In the genomic region with DNA sequence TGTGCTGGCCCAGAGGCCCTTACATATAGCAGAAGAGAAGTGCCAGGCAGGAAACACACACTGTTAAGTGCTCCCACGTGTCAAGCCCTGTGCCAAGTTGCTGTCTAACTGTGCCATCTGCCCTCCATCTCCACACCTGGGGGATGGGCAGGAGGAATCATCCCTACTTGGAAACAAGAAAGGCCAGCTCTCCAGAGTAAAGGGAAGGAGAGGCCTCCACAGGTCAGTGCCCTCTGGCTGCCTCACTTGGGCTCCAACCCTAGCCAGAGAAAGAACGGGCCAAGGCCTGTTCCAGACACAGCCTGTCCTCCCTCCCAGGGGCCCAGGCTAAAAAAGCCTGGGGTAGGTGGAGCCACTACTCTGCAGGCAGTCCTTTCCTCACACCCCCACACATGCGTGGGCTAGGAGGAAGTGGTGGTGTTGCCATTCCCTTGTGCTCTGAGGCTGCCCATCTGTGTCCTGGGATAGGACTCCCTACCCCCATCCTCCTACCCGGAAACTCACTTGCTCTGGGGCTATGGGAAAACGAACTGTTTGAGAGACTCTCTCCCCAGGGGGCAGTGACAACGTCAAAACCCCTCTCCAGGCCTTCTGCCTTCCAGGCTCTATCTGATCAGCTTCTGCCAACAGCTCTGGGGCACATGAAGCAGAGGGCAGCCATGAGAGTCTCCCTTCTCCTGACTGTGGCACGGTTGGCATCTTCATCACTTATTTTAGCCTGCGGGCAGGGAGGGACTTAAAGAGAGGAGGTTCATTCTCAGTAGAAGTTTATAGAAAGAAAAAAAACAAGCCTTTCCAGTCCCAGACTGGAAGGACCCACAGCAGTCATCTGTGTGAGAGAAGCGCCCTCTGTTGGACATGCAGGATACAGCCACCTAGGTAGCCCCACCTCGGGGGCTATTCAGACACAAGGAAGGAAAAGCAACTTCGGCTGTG, we compare ENCODE assay signal across 8 mouse cellular contexts. TPM values are rescaled to one million over a fixed set of nuclear protein-coding genes. Genes with fewer than 3 reads are reported as not detected.
DNase-seq lines count a peak whose midpoint lies in the region; ATAC-seq lines count a peak whose summit lies in the region.

No protein-coding gene starts in this region.

- ATAC-seq in hindbrain, embryonic 12.5 days (ENCODE audit: low FRiP score) = peak; percentile 64

- DNase-seq in NIH3T3 (ENCODE audit: low read depth) = peak; percentile 91
- peak; percentile 89 to 92 for DNase-seq in cerebellum, postnatal 14 days
- DNase-seq in frontal cortex, postnatal 14 days (ENCODE audit: low spot score in 2 of 2) = peak; percentile 63 to 81
- peak; percentile 74 to 88 for DNase-seq in layer of hippocampus, postnatal 14 days (ENCODE audit: low spot score in 2 of 2)
- peak; percentile 92 for DNase-seq in lung, postnatal 10 days
- DNase-seq in ovary, postnatal 36 days (ENCODE audit: low spot score) = peak; percentile 78
- DNase-seq in thymus, postnatal 14 days = peak; percentile 90

- H3K4me2 ChIP-seq in hindbrain, embryonic 12.5 days (replicated peaks) = no peak overlapping the region

- no peaks in the 10 kb centered on the region for H3K27me3 ChIP-seq in hindbrain, embryonic 12.5 days

- no peak overlapping the region for H3K27ac ChIP-seq in hindbrain, embryonic 12.5 days

- H3K4me3 ChIP-seq in hindbrain, embryonic 12.5 days = no peak overlapping the region

- H3K4me1 ChIP-seq in hindbrain, embryonic 12.5 days = peaks cover 16% of the 10 kb centered on the region

- no peaks in the 10 kb centered on the region for H3K36me3 ChIP-seq in hindbrain, embryonic 12.5 days

- peak overlapping the region; percentile 13; the same call in 1 of the 2 replicates for H3K9ac ChIP-seq in hindbrain, embryonic 12.5 days

- WGBS in hindbrain, embryonic 12.5 days = 22% methylated on average over 11 of the region's 11 CpGs

- H3K9me3 ChIP-seq in hindbrain, embryonic 12.5 days (replicated peaks) = no peaks in the 10 kb centered on the region

RNA-seq across cellular contexts. Expression of gene Ppcdc, which starts 6.6 kb away (rescaled TPM):
- 20.0 and 24.6 TPM in 2 replicates for polyA plus RNA-seq in hindbrain, embryonic 12.5 days (2016; fragmentation: Nextera tagmentation; extraction: Ambion mirVana)
- total RNA-seq in layer of hippocampus, postnatal 14 days (2021) = 10 to 100 TPM; 14.3 to 15.6 TPM

RNA-seq across cellular contexts. Expression of gene Scamp5, which starts 34.5 kb away (rescaled TPM):
- 47.5 and 49.9 TPM in 2 replicates for polyA plus RNA-seq in hindbrain, embryonic 12.5 days (2016; fragmentation: Nextera tagmentation; extraction: Ambion mirVana)
- total RNA-seq in layer of hippocampus, postnatal 14 days (2021) = 100 to 1,000 TPM; 439 to 441 TPM
